Mouse (Mus musculus): ENCODE data around the gene Srek1. TPM values are rescaled to one million over a fixed set of nuclear protein-coding genes. Genes with fewer than 3 reads are reported as not detected.
A peak's percentile ranks its signal among the peaks of the same experiment; 100 is the strongest.

Gene Srek1
- polyA plus RNA-seq, 1 experiment from 2014 or later: 75.7 TPM

- Histone ChIP-seq H3K4me2 (replicated peaks) (peak overlapping the region; percentile 25), H3K9me3 (replicated peaks) (no peaks in the 10 kb centered on the region), H3K4me1 (peaks cover 10% of the 10 kb centered on the region; the same call in 1 of the 2 replicates), H3K36me3 (no peaks in the 10 kb centered on the region), H3K9ac (no peak overlapping the region), H3K27ac (replicated peaks) (peak overlapping the region; percentile 66), H3K4me3 (replicated peaks) (no peak overlapping the region), H3K27me3 (no peaks in the 10 kb centered on the region)
- WGBS: 28% methylated on average over 11 of the region's 11 CpGs
- ATAC-seq (ENCODE audit: insufficient number of reproducible peaks, low FRiP score, low TSS enrichment, low read depth): no peak
These were observed 62.9 kb downstream of the Srek1 start for GRCm38 (mm10) chr13:103711406-103712025.

GRCm38 (mm10) chr13:103710359-103710781 lies 64.0 kb downstream of the Srek1 start:
- Histone ChIP-seq H3K9me3 (replicated peaks) (no peaks in the 10 kb centered on the region), H3K36me3 (no peaks in the 10 kb centered on the region), H3K9ac (no peak overlapping the region), H3K4me3 (replicated peaks) (no peak overlapping the region), H3K27ac (replicated peaks) (no peak overlapping the region), H3K27me3 (no peaks in the 10 kb centered on the region), H3K4me1 (peaks cover 10% of the 10 kb centered on the region; the same call in 1 of the 2 replicates), H3K4me2 (replicated peaks) (no peak overlapping the region)
- 53% methylated on average over 7 of the region's 7 CpGs for WGBS
- no peak for ATAC-seq (ENCODE audit: insufficient number of reproducible peaks, low FRiP score, low TSS enrichment, low read depth)

GRCm38 (mm10) chr13:103705436-103705978 lies 68.9 kb downstream of the Srek1 start:
- Histone ChIP-seq H3K4me3 (replicated peaks) (no peak overlapping the region), H3K27ac (replicated peaks) (no peak overlapping the region), H3K9ac (no peak overlapping the region), H3K4me2 (replicated peaks) (no peak overlapping the region), H3K27me3 (no peaks in the 10 kb centered on the region), H3K36me3 (no peaks in the 10 kb centered on the region), H3K4me1 (peaks cover 4% of the 10 kb centered on the region; the same call in 1 of the 2 replicates), H3K9me3 (replicated peaks) (no peaks in the 10 kb centered on the region)
- no peak for ATAC-seq (ENCODE audit: insufficient number of reproducible peaks, low FRiP score, low TSS enrichment, low read depth)
- 70% methylated on average over 6 of the region's 6 CpGs for WGBS

- peaks cover 4% of the 10 kb centered on the region; the same call in 1 of the 2 replicates for H3K4me1 ChIP-seq
- H3K4me2 ChIP-seq (replicated peaks): no peak overlapping the region
These were observed 70.6 kb downstream of the Srek1 start for GRCm38 (mm10) chr13:103703833-103704232.

GRCm38 (mm10) chr13:103703386-103703785 lies 71.0 kb downstream of the Srek1 start:
- Histone ChIP-seq H3K27me3 (no peaks in the 10 kb centered on the region), H3K9me3 (replicated peaks) (no peaks in the 10 kb centered on the region), H3K4me1 (peaks cover 4% of the 10 kb centered on the region; the same call in 1 of the 2 replicates), H3K9ac (no peak overlapping the region), H3K36me3 (no peaks in the 10 kb centered on the region), H3K4me2 (replicated peaks) (no peak overlapping the region), H3K4me3 (replicated peaks) (no peak overlapping the region), H3K27ac (replicated peaks) (no peak overlapping the region)
- ATAC-seq (ENCODE audit: insufficient number of reproducible peaks, low FRiP score, low TSS enrichment, low read depth): peak; percentile 85
- 32% methylated on average over 7 of the region's 7 CpGs for WGBS

More at GRCm38 (mm10) chr13:103703833-103704232, 70.6 kb downstream of the Srek1 start:
- H3K9ac ChIP-seq: no peak overlapping the region
- WGBS: 39% methylated on average over 6 of the region's 6 CpGs
- H3K4me3 ChIP-seq (replicated peaks): no peak overlapping the region
- H3K36me3 ChIP-seq: no peaks in the 10 kb centered on the region
- no peaks in the 10 kb centered on the region for H3K9me3 ChIP-seq (replicated peaks)
- 0 out of 2 replicates have a peak, but pooled peaks have one; percentile 59 for ATAC-seq (ENCODE audit: insufficient number of reproducible peaks, low FRiP score, low TSS enrichment, low read depth)
- H3K27ac ChIP-seq (replicated peaks): no peak overlapping the region
- H3K27me3 ChIP-seq: no peaks in the 10 kb centered on the region

GRCm38 (mm10) chr13:103702266-103702665 lies 72.1 kb downstream of the Srek1 start:
- Histone ChIP-seq H3K9me3 (replicated peaks) (no peaks in the 10 kb centered on the region), H3K27me3 (no peaks in the 10 kb centered on the region), H3K36me3 (no peaks in the 10 kb centered on the region), H3K4me2 (replicated peaks) (no peak overlapping the region), H3K4me1 (peaks cover 4% of the 10 kb centered on the region; the same call in 1 of the 2 replicates), H3K9ac (no peak overlapping the region), H3K27ac (replicated peaks) (no peak overlapping the region), H3K4me3 (replicated peaks) (no peak overlapping the region)
- WGBS: 75% methylated on average over 3 of the region's 3 CpGs
- no peak for ATAC-seq (ENCODE audit: insufficient number of reproducible peaks, low FRiP score, low TSS enrichment, low read depth)

- WGBS: 69% methylated on average over 2 of the region's 2 CpGs
- ATAC-seq (ENCODE audit: insufficient number of reproducible peaks, low FRiP score, low TSS enrichment, low read depth): no peak
- H3K4me1 ChIP-seq: peaks cover 4% of the 10 kb centered on the region; the same call in 1 of the 2 replicates
- H3K9ac ChIP-seq: no peak overlapping the region
- H3K4me3 ChIP-seq (replicated peaks): no peak overlapping the region
- no peak overlapping the region for H3K4me2 ChIP-seq (replicated peaks)
- no peaks in the 10 kb centered on the region for H3K36me3 ChIP-seq
- no peaks in the 10 kb centered on the region for H3K9me3 ChIP-seq (replicated peaks)
- no peak overlapping the region for H3K27ac ChIP-seq (replicated peaks)
- H3K27me3 ChIP-seq: no peaks in the 10 kb centered on the region
These were observed 73.7 kb downstream of the Srek1 start for GRCm38 (mm10) chr13:103700752-103701151.

GRCm38 (mm10) chr13:103697993-103698392 lies 76.4 kb downstream of the Srek1 start:
- Histone ChIP-seq H3K9ac (no peak overlapping the region), H3K9me3 (replicated peaks) (no peaks in the 10 kb centered on the region), H3K27me3 (no peaks in the 10 kb centered on the region), H3K4me1 (no peaks in the 10 kb centered on the region), H3K36me3 (no peaks in the 10 kb centered on the region), H3K27ac (replicated peaks) (no peak overlapping the region), H3K4me3 (replicated peaks) (no peak overlapping the region), H3K4me2 (replicated peaks) (no peak overlapping the region)
- WGBS: 49% methylated on average over 9 of the region's 9 CpGs
- ATAC-seq (ENCODE audit: insufficient number of reproducible peaks, low FRiP score, low TSS enrichment, low read depth): no peak

GRCm38 (mm10) chr13:103696164-103696563 lies 78.2 kb downstream of the Srek1 start:
- no peaks in the 10 kb centered on the region for H3K36me3 ChIP-seq
- no peak overlapping the region for H3K27ac ChIP-seq (replicated peaks)
- H3K4me1 ChIP-seq: no peaks in the 10 kb centered on the region
- H3K4me3 ChIP-seq (replicated peaks): no peak overlapping the region
- no peak overlapping the region for H3K4me2 ChIP-seq (replicated peaks)
- H3K9me3 ChIP-seq (replicated peaks): no peaks in the 10 kb centered on the region
- ATAC-seq (ENCODE audit: insufficient number of reproducible peaks, low FRiP score, low TSS enrichment, low read depth): no peak
- no peak overlapping the region for H3K9ac ChIP-seq
- 42% methylated on average over 9 of the region's 9 CpGs for WGBS
- H3K27me3 ChIP-seq: no peaks in the 10 kb centered on the region

- Histone ChIP-seq H3K4me2 (replicated peaks) (no peak overlapping the region), H3K9ac (no peak overlapping the region), H3K36me3 (no peaks in the 10 kb centered on the region), H3K9me3 (replicated peaks) (no peaks in the 10 kb centered on the region), H3K4me3 (replicated peaks) (no peak overlapping the region), H3K27ac (replicated peaks) (no peak overlapping the region), H3K27me3 (no peaks in the 10 kb centered on the region), H3K4me1 (no peaks in the 10 kb centered on the region)
- no peak for ATAC-seq (ENCODE audit: insufficient number of reproducible peaks, low FRiP score, low TSS enrichment, low read depth)
- WGBS: 74% methylated on average over 6 of the region's 6 CpGs
These were observed 79.0 kb downstream of the Srek1 start for GRCm38 (mm10) chr13:103695456-103695855.
